Mouse (Mus musculus) left cerebral cortex, postnatal 14 days (tissue): ENCODE data around the gene Pde1b. TPM values are rescaled to one million over a fixed set of nuclear protein-coding genes. Genes with fewer than 3 reads are reported as not detected.

Experiments used
- DNase-seq, 2 experiments: peaks; one replicate each; pipeline ENCODE4 v3.0.0; 2021 to 2022; ENCODE audit warnings: low spot score in 2 of 2, mixed read lengths in 1 of 2
- intact Hi-C: fragments of 180-260 bp; cut with DNase I; formaldehyde crosslinking; loops from one replicate; pipeline ENCODE4 v1.15.1; 2025
- total RNA-seq, 2 experiments: library from RNA; stranded (reverse); gene quantifications; 2 replicates each; pipeline ENCODE4 v1.2.3; 2021

Gene Pde1b
- total RNA-seq, 2 experiments from 2014 or later, result 94.8 to 109 TPM

- intact Hi-C loops, result no loop called here
- peak; percentile 64 to 81 for DNase-seq
These were observed 34.4 kb downstream of the Pde1b start for GRCm38 (mm10) chr15:103537011-103537821.

- intact Hi-C loops, result no loop called here
- DNase-seq, result peak; percentile 68 to 83
These were observed 35.0 kb downstream of the Pde1b start, which contains the start of gene Ppp1r1a for GRCm38 (mm10) chr15:103537822-103538213. TSS of gene Ppp1r1a (minus strand) at chr15:103538003.

GRCm38 (mm10) chr15:103539259-103539658 is 36.4 kb downstream of the Pde1b start:
- DNase-seq, result no peak
- intact Hi-C loops, result no loop called here

GRCm38 (mm10) chr15:103540646-103541045 is 37.8 kb downstream of the Pde1b start:
- no peak for DNase-seq
- intact Hi-C loops, result no loop called here

GRCm38 (mm10) chr15:103542526-103542925 is 39.7 kb downstream of the Pde1b start:
- DNase-seq, result no peak
- intact Hi-C loops, result no loop called here

- DNase-seq, result no peak
- intact Hi-C loops, result no loop called here
These were observed 45.1 kb downstream of the Pde1b start for GRCm38 (mm10) chr15:103547983-103548382.

- DNase-seq, result no peak
- intact Hi-C loops, result no loop called here
These were observed 46.6 kb downstream of the Pde1b start for GRCm38 (mm10) chr15:103549475-103549874.

GRCm38 (mm10) chr15:103551053-103551452 is 48.2 kb downstream of the Pde1b start:
- DNase-seq, result no peak
- intact Hi-C loops, result no loop called here

GRCm38 (mm10) chr15:103552096-103552690 is 49.4 kb downstream of the Pde1b start:
- intact Hi-C loops, result no loop called here
- DNase-seq, result peak; percentile 85 to 86

GRCm38 (mm10) chr15:103564981-103565380 is 62.1 kb downstream of the Pde1b start, which contains the start of gene Glycam1:
TSS of gene Glycam1 (minus strand) at chr15:103565081.
- DNase-seq, result no peak
- intact Hi-C loops, result no loop called here

Other genes with a start within 250 kb of the Pde1b start
- not detected for gene Nfe2, start 244.6 kb upstream of the Pde1b start, total RNA-seq
- gene Copz1, start 230.3 kb upstream of the Pde1b start, total RNA-seq, result 100 to 1,000 TPM; 107 to 114 TPM
- 1 to 10 TPM; 1.0 to 1.1 TPM for gene Gpr84, start 192.4 kb upstream of the Pde1b start, total RNA-seq
- gene Zfp385a, start 162.9 kb upstream of the Pde1b start, total RNA-seq, result 10 to 100 TPM; 59.8 to 63.2 TPM
- 1 to 10 TPM; 5.1 to 6.1 TPM for gene Itga5, start 136.3 kb upstream of the Pde1b start, total RNA-seq
- gene Gtsf1, start 72.6 kb upstream of the Pde1b start, total RNA-seq, result under 1 TPM in 1 of 2 experiments, not detected in 1; 0.55 TPM
- not detected for gene Gtsf2, start 54.6 kb upstream of the Pde1b start, total RNA-seq
- gene Nckap1l, start 49.2 kb upstream of the Pde1b start, total RNA-seq, result 10 to 100 TPM; 11.0 to 11.8 TPM
- 100 to 1,000 TPM; 147 to 153 TPM for gene Ppp1r1a, start 35.0 kb downstream of the Pde1b start, total RNA-seq
- gene Glycam1, start 62.0 kb downstream of the Pde1b start, total RNA-seq, result 1 to 10 TPM in 1 of 2 experiments, under 1 TPM in 1; 0.97 to 1.0 TPM